Mouse (Mus musculus): ENCODE results near the gene Dusp1. TPM values are rescaled to one million over a fixed set of nuclear protein-coding genes. Genes with fewer than 3 reads are reported as not detected.

Gene Dusp1
- polyA plus RNA-seq, 1 experiment from 2014 or later: 13.4 TPM

- H3K4me2 ChIP-seq (ENCODE audit: low read depth, low read length): no peak overlapping the region
- ATAC-seq (peak; percentile 35; the same call in 1 of the 2 replicates), DNase-seq (no peak)
- H3K9me3 ChIP-seq (ENCODE audit: low read length): no peaks in the 10 kb centered on the region
- TF ChIP-seq CTCF (IDR thresholded peaks at IDR 0.05; ENCODE audit: low read depth): no peak
- no peak for TF ChIP-seq EP300 (IDR thresholded peaks at IDR 0.05; ENCODE audit: low read depth)
- peaks cover 11% of the 10 kb centered on the region for H3K4me1 ChIP-seq (ENCODE audit: insufficient read depth)
- H3K27me3 ChIP-seq (ENCODE audit: insufficient read depth, low read length): no peaks in the 10 kb centered on the region
- H3K27ac ChIP-seq (ENCODE audit: low read depth): no peak overlapping the region
- H3K4me3 ChIP-seq (ENCODE audit: low read depth, low read length): no peak overlapping the region
- no peak overlapping the region for H3K9ac ChIP-seq (replicated peaks)
- no peaks in the 10 kb centered on the region for H3K36me3 ChIP-seq (replicated peaks; ENCODE audit: insufficient read depth, low read length)
- 32% methylated on average over 12 of the region's 12 CpGs for WGBS (ENCODE audit: insufficient replicate concordance)
These were observed 12.6 kb downstream of the Dusp1 start for GRCm38 (mm10) chr17:26549148-26549809.

- H3K4me3 ChIP-seq (ENCODE audit: low read depth, low read length): no peak overlapping the region
- H3K9ac ChIP-seq (replicated peaks): no peak overlapping the region
- peaks cover 11% of the 10 kb centered on the region for H3K4me1 ChIP-seq (ENCODE audit: insufficient read depth)
- H3K4me2 ChIP-seq (ENCODE audit: low read depth, low read length): no peak overlapping the region
- no peak for TF ChIP-seq EP300 (IDR thresholded peaks at IDR 0.05; ENCODE audit: low read depth)
- TF ChIP-seq CTCF (IDR thresholded peaks at IDR 0.05; ENCODE audit: low read depth): no peak
- no peak overlapping the region for H3K27ac ChIP-seq (ENCODE audit: low read depth)
- no peaks in the 10 kb centered on the region for H3K27me3 ChIP-seq (ENCODE audit: insufficient read depth, low read length)
- H3K9me3 ChIP-seq (ENCODE audit: low read length): no peaks in the 10 kb centered on the region
- 14% methylated on average over 5 of the region's 5 CpGs for WGBS (ENCODE audit: insufficient replicate concordance)
- no peaks in the 10 kb centered on the region for H3K36me3 ChIP-seq (replicated peaks; ENCODE audit: insufficient read depth, low read length)
- ATAC-seq: no peak
- DNase-seq: no peak
These were observed 13.4 kb downstream of the Dusp1 start for GRCm38 (mm10) chr17:26548566-26548965.

- DNase-seq (no peak), ATAC-seq (no peak)
- H3K9ac ChIP-seq (replicated peaks): no peak overlapping the region
- no peaks in the 10 kb centered on the region for H3K27me3 ChIP-seq (ENCODE audit: insufficient read depth, low read length)
- H3K36me3 ChIP-seq (replicated peaks; ENCODE audit: insufficient read depth, low read length): no peaks in the 10 kb centered on the region
- H3K4me3 ChIP-seq (ENCODE audit: low read depth, low read length): no peak overlapping the region
- H3K9me3 ChIP-seq (ENCODE audit: low read length): no peaks in the 10 kb centered on the region
- TF ChIP-seq EP300 (IDR thresholded peaks at IDR 0.05; ENCODE audit: low read depth) (peak; percentile 31; the same call in 1 of the 2 replicates), CTCF (IDR thresholded peaks at IDR 0.05; ENCODE audit: low read depth) (no peak)
- no peak overlapping the region for H3K4me2 ChIP-seq (ENCODE audit: low read depth, low read length)
- 0 out of 2 replicates have a peak overlapping the region, but pooled peaks have one; percentile 37 for H3K27ac ChIP-seq (ENCODE audit: low read depth)
- 26% methylated on average over 7 of the region's 7 CpGs for WGBS (ENCODE audit: insufficient replicate concordance)
- H3K4me1 ChIP-seq (ENCODE audit: insufficient read depth): peaks cover 11% of the 10 kb centered on the region
These were observed 14.2 kb downstream of the Dusp1 start for GRCm38 (mm10) chr17:26547771-26548170.

GRCm38 (mm10) chr17:26544319-26544963, 17.5 kb downstream of the Dusp1 start:
- ATAC-seq (no peak), DNase-seq (no peak)
- Histone ChIP-seq H3K36me3 (replicated peaks; ENCODE audit: insufficient read depth, low read length) (no peaks in the 10 kb centered on the region), H3K4me3 (ENCODE audit: low read depth, low read length) (no peak overlapping the region), H3K27ac (ENCODE audit: low read depth) (no peak overlapping the region), H3K27me3 (ENCODE audit: insufficient read depth, low read length) (no peaks in the 10 kb centered on the region), H3K4me1 (ENCODE audit: insufficient read depth) (peaks cover 10% of the 10 kb centered on the region), H3K9ac (replicated peaks) (0 out of 2 replicates have a peak overlapping the region, but pooled peaks have one; percentile 2), H3K9me3 (ENCODE audit: low read length) (no peaks in the 10 kb centered on the region), H3K4me2 (ENCODE audit: low read depth, low read length) (no peak overlapping the region)
- TF ChIP-seq CTCF (IDR thresholded peaks at IDR 0.05; ENCODE audit: low read depth) (no peak), EP300 (IDR thresholded peaks at IDR 0.05; ENCODE audit: low read depth) (no peak)
- 56% methylated on average over 8 of the region's 8 CpGs for WGBS (ENCODE audit: insufficient replicate concordance)

GRCm38 (mm10) chr17:26540083-26540482, 21.8 kb downstream of the Dusp1 start:
- Histone ChIP-seq H3K4me3 (ENCODE audit: low read depth, low read length) (no peak overlapping the region), H3K4me1 (ENCODE audit: insufficient read depth) (peaks cover 23% of the 10 kb centered on the region), H3K27me3 (ENCODE audit: insufficient read depth, low read length) (no peaks in the 10 kb centered on the region), H3K36me3 (replicated peaks; ENCODE audit: insufficient read depth, low read length) (no peaks in the 10 kb centered on the region), H3K4me2 (ENCODE audit: low read depth, low read length) (no peak overlapping the region), H3K9ac (replicated peaks) (no peak overlapping the region), H3K9me3 (ENCODE audit: low read length) (no peaks in the 10 kb centered on the region), H3K27ac (ENCODE audit: low read depth) (no peak overlapping the region)
- TF ChIP-seq EP300 (IDR thresholded peaks at IDR 0.05; ENCODE audit: low read depth) (no peak), CTCF (IDR thresholded peaks at IDR 0.05; ENCODE audit: low read depth) (no peak)
- ATAC-seq: no peak
- 81% methylated on average over 5 of the region's 5 CpGs for WGBS (ENCODE audit: insufficient replicate concordance)
- no peak for DNase-seq

- no peaks in the 10 kb centered on the region for H3K36me3 ChIP-seq (replicated peaks; ENCODE audit: insufficient read depth, low read length)
- WGBS (ENCODE audit: insufficient replicate concordance): 23% methylated on average over 6 of the region's 6 CpGs
- H3K27me3 ChIP-seq (ENCODE audit: insufficient read depth, low read length): no peaks in the 10 kb centered on the region
- no peaks in the 10 kb centered on the region for H3K9me3 ChIP-seq (ENCODE audit: low read length)
- no peak for TF ChIP-seq CTCF (IDR thresholded peaks at IDR 0.05; ENCODE audit: low read depth)
- 0 out of 2 replicates have a peak, but pooled peaks have one; percentile 38 for TF ChIP-seq EP300 (IDR thresholded peaks at IDR 0.05; ENCODE audit: low read depth)
- peak; percentile 85 for DNase-seq
- ATAC-seq: peak; percentile 44; the same call in 1 of the 2 replicates
- H3K4me1 ChIP-seq (ENCODE audit: insufficient read depth): peaks cover 37% of the 10 kb centered on the region
- H3K4me3 ChIP-seq (ENCODE audit: low read depth, low read length): no peak overlapping the region; the same call in 1 of the 2 replicates
- H3K27ac ChIP-seq (ENCODE audit: low read depth): peak overlapping the region; percentile 39; the same call in 1 of the 2 replicates
- peak overlapping the region; percentile 49 for H3K4me2 ChIP-seq (ENCODE audit: low read depth, low read length)
- no peak overlapping the region for H3K9ac ChIP-seq (replicated peaks)
These were observed 24.0 kb downstream of the Dusp1 start for GRCm38 (mm10) chr17:26537722-26538471.
